Mouse (Mus musculus): ENCODE data around the gene Gm973.
A peak's percentile ranks its signal among the peaks of the same experiment; 100 is the strongest.

Gene Gm973

DNA sequence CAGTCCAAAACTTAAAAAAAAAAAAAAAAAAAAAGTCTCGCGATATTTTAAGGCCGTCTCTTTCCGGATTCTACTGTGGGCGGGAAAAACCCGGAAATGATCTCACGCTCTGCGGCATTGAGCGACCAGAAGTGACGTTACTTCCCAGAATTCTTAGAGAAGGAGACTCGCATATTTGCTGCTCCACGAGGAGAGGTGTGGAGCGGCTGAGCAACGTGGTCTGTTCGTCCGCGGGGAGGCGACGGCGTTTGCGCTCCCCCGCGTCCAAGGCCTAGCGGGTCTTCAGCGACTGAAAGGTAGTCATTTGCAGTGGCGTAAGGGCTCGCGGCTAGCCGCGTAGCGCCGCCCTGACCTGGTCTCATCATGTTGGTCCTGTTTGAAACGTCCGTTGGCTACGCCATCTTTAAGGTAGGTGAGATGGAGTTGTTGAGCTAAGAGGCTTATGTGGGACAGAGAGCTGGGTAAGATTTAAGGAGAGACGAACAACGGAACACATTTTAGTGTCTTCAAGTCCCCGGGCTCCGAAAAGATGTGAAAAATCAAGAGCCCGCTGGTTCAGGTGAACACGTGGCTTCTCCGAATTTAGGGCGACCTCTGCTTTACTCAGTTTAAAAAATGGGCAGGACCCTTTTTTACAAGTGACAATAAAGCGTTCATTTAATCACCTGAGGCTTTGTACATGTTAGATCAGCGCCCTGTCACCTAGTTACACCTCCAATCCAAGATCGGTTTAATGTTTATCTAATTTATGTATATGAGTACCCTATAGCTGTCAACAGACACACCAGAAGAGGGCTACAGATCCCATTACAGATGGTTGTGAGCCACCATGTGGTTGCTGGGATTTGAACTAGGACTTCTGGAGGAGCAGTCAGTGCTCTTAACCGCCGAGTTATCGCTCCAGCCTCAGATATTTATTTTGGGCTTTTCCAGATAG, 169.0 kb downstream of the Gm973 start, which contains the start of gene Nop58:
Gene Nop58, plus strand, starts transcription at position 153 of the 937 bp plus-strand sequence.
- DNase-seq (ENCODE audit: low spot score in 2 of 2), result peak; percentile 80 to 85
